Mouse (Mus musculus): ENCODE measurements around the gene Wdr44.

GRCm38 (mm10) chrX:23676583-23676982 is 16.3 kb upstream of the Wdr44 start:
- TF ChIP-seq CTCF (IDR thresholded peaks at IDR 0.05; ENCODE audit: borderline replicate concordance, extremely low read depth, insufficient read depth, insufficient read length), result no peak
- TF ChIP-seq POLR2A (IDR thresholded peaks at IDR 0.05; ENCODE audit: borderline replicate concordance, extremely low read depth, insufficient read depth, insufficient read length, poor library complexity, severe bottlenecking), result no peak
